Mouse (Mus musculus) layer of hippocampus, adult 6 months (tissue): ENCODE results near the gene Pigo. TPM values are rescaled to one million over a fixed set of nuclear protein-coding genes. Genes with fewer than 3 reads are reported as not detected.

Source experiments
- long read RNA-seq, 2 experiments: library from polyadenylated mRNA; unstranded; transcript quantifications; one replicate each; pipeline ENCODE4 v2.0.0; 2019 to 2020
- polyA plus RNA-seq: library from polyadenylated mRNA; unstranded; fragments of <200 nt; fragmentation: Nextera tagmentation; gene quantifications from 2 replicates; pipeline ENCODE4 v1.2.3, GENCODE M21; 2021

The Pigo gene
- polyA plus RNA-seq: 9.8 and 10.1 TPM in 2 replicates
- long read RNA-seq, experiment 1, full-length matches to known transcripts: 3 of 21 reads
- long read RNA-seq, experiment 1, partial matches to known transcripts: 11 of 21 reads
- long read RNA-seq, experiment 1, other reads (novel, unspliced or antisense): 7 of 21 reads
- long read RNA-seq, experiment 2, full-length matches to known transcripts: 12 of 99 reads
- long read RNA-seq, experiment 2, partial matches to known transcripts: 48 of 99 reads
- long read RNA-seq, experiment 2, other reads (novel, unspliced or antisense): 39 of 99 reads

GRCm38 (mm10) chr4:43025084-43025960 is at the start of gene Pigo:
TSS of gene Pigo (minus strand) at chr4:43025819.

GRCm38 (mm10) chr4:43058753-43059654 is 33.4 kb upstream of the Pigo start, which contains the start of gene Unc13b:
TSS of gene Unc13b (plus strand) at chr4:43058953.

GRCm38 (mm10) chr4:43045659-43046302 is 20.2 kb upstream of the Pigo start, which contains the start of gene Fam214b:
TSS of gene Fam214b (minus strand) at chr4:43046220.

GRCm38 (mm10) chr4:43031237-43031995 is 5.8 kb upstream of the Pigo start, which contains the start of gene Stoml2:
TSS of gene Stoml2 (minus strand) at chr4:43031710.

GRCm38 (mm10) chr4:43010161-43011038 is 15.2 kb downstream of the Pigo start, which contains the start of gene Fancg:
TSS of gene Fancg (minus strand) at chr4:43010506.

GRCm38 (mm10) chr4:43000141-43000986 is 25.3 kb downstream of the Pigo start, which contains the start of gene Vcp:
TSS of gene Vcp (minus strand) at chr4:43000507.

GRCm38 (mm10) chr4:42969304-42969703 is 56.3 kb downstream of the Pigo start, which contains the start of gene 1700022I11Rik:
TSS of gene 1700022I11Rik (plus strand) at chr4:42969604.

Other genes starting within 250 kb of the Pigo start
- 0.04 TPM in 1 of 2 replicates, not detected in the other for gene Fam205a1, start 171.9 kb downstream of the Pigo start, polyA plus RNA-seq
- gene Gm12394, start 169.0 kb downstream of the Pigo start, polyA plus RNA-seq: 0.64 TPM in 2 replicates
- gene Fam205c, start 151.6 kb downstream of the Pigo start, polyA plus RNA-seq: 1.2 and 1.3 TPM in 2 replicates
- 32.3 and 41.2 TPM in 2 replicates for gene Phf24, start 109.2 kb downstream of the Pigo start, polyA plus RNA-seq
- gene Dnajb5, start 76.0 kb downstream of the Pigo start, polyA plus RNA-seq: 27.5 and 37.2 TPM in 2 replicates
- gene 1700022I11Rik, start 56.2 kb downstream of the Pigo start, polyA plus RNA-seq: 0.15 and 0.26 TPM in 2 replicates
- 183 and 188 TPM in 2 replicates for gene Vcp, start 25.3 kb downstream of the Pigo start, polyA plus RNA-seq
- 4.7 TPM in 2 replicates for gene Fancg, start 15.3 kb downstream of the Pigo start, polyA plus RNA-seq
- gene Stoml2, start 5.9 kb upstream of the Pigo start, polyA plus RNA-seq: 199 and 209 TPM in 2 replicates
- gene Fam214b, start 20.4 kb upstream of the Pigo start, polyA plus RNA-seq: 7.3 and 9.2 TPM in 2 replicates
- 3.1 and 4.2 TPM in 2 replicates for gene Unc13b, start 33.1 kb upstream of the Pigo start, polyA plus RNA-seq
- gene Atp8b5, start 241.3 kb upstream of the Pigo start, polyA plus RNA-seq: 0.09 and 0.15 TPM in 2 replicates